Mouse (Mus musculus): ENCODE results near the gene Pirb. TPM values are rescaled to one million over a fixed set of nuclear protein-coding genes. Genes with fewer than 3 reads are reported as not detected.
A peak's percentile ranks its signal among the peaks of the same experiment; 100 is the strongest.
"Not testable (repeated sequence)": the region's sequence is repeated elsewhere in the genome, so short reads cannot be mapped to it uniquely, and the experiment has no call there.

Pirb gene
- total and polyA plus RNA-seq, 2 experiments = 2.4 to 5.1 TPM

- H3K4me1 ChIP-seq (ENCODE audit: control insufficient read depth, insufficient read depth, low read length) = peaks cover 2% of the 10 kb centered on the region; the same call in 1 of the 2 replicates
- H3K36me3 ChIP-seq (ENCODE audit: control insufficient read depth, insufficient read depth, low read length) = peaks cover 25% of the 10 kb centered on the region
- peak overlapping the region; percentile 68 for H3K27ac ChIP-seq (replicated peaks; ENCODE audit: insufficient read depth, low read depth, low read length)
- TF ChIP-seq POLR2A (IDR thresholded peaks at IDR 0.05; ENCODE audit: extremely low read depth, insufficient read depth, low read length) (no peak), CTCF (IDR thresholded peaks at IDR 0.05; ENCODE audit: low read depth, low read length) (no peak)
- peak overlapping the region; percentile 62 for H3K4me3 ChIP-seq (ENCODE audit: insufficient read depth, low read depth, low read length)
- under 1% methylated on average over 20 of the region's 20 CpGs for WGBS
- DNase-seq (ENCODE audit: extremely low read depth, low read depth, low spot score) = peak; percentile 73
- H3K79me2 ChIP-seq (ENCODE audit: control insufficient read depth, insufficient read depth, low read length) = no peaks in the 10 kb centered on the region; the same call in 1 of the 2 replicates
- no peaks in the 10 kb centered on the region for H3K27me3 ChIP-seq (ENCODE audit: control insufficient read depth, insufficient read depth, low read length)
- peak overlapping the region; percentile 75 for H3K9ac ChIP-seq (ENCODE audit: low read depth, low read length)
These were observed 15.7 kb downstream of the Pirb start for GRCm38 (mm10) chr7:3704475-3704874.

GRCm38 (mm10) chr7:3703879-3704441, 16.2 kb downstream of the Pirb start, which contains the start of gene Rps9:
TSS of gene Rps9 (plus strand) at chr7:3703993.
- Histone ChIP-seq H3K4me1 (ENCODE audit: control insufficient read depth, insufficient read depth, low read length) (peaks cover 2% of the 10 kb centered on the region; the same call in 1 of the 2 replicates), H3K27me3 (ENCODE audit: control insufficient read depth, insufficient read depth, low read length) (no peaks in the 10 kb centered on the region), H3K79me2 (ENCODE audit: control insufficient read depth, insufficient read depth, low read length) (no peaks in the 10 kb centered on the region; the same call in 1 of the 2 replicates), H3K9ac (ENCODE audit: low read depth, low read length) (peak within 1 kb of the TSS; percentile 75), H3K36me3 (ENCODE audit: control insufficient read depth, insufficient read depth, low read length) (peaks cover 25% of the 10 kb centered on the region), H3K27ac (replicated peaks; ENCODE audit: insufficient read depth, low read depth, low read length) (peak within 1 kb of the TSS; percentile 68), H3K4me3 (ENCODE audit: insufficient read depth, low read depth, low read length) (peak within 1 kb of the TSS; percentile 62)
- under 1% methylated on average over 42 of the region's 42 CpGs for WGBS
- DNase-seq (ENCODE audit: extremely low read depth, low read depth, low spot score) = peak; percentile 93
- TF ChIP-seq POLR2A (IDR thresholded peaks at IDR 0.05; ENCODE audit: extremely low read depth, insufficient read depth, low read length) (peak; percentile 78; the same call in 1 of the 2 replicates), CTCF (IDR thresholded peaks at IDR 0.05; ENCODE audit: low read depth, low read length) (peak; percentile 31)

DNA sequence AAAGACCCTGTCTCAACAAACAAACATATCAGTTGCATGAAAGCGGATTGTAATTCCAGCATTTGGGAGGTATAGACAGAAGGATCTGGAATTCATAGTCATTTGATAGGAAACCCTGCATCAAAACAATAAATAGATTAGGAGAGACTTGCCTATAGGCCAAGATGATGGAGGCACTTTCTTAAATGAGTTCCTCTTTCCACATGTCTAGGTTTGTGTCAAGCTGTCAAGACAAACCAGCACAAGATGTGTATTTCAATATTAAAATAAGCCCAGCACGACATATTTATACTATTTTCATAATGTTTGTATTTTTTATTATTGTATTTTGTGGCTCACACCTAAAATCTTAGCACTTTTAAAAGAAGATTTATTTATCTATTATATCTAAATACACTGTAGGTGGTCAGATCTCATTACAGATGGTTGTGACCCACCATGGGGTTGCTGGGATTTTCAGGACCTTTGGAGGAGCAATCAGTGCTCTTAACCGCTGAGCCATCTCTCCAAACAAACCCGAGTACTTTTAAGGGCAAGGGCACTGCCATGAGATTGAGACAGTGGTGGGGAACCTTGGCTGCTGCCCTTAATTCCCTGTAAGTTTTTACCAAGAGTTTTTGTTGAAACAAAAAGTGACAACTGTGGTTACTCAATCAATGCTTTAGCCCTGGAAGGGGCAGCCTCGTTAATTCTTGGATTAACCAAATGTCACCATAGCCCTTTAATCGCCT, 16.9 kb downstream of the Pirb start:
- Histone ChIP-seq H3K79me2 (ENCODE audit: control insufficient read depth, insufficient read depth, low read length) (no peaks in the 10 kb centered on the region; the same call in 1 of the 2 replicates), H3K9ac (ENCODE audit: low read depth, low read length) (no peak overlapping the region), H3K27me3 (ENCODE audit: control insufficient read depth, insufficient read depth, low read length) (no peaks in the 10 kb centered on the region), H3K27ac (replicated peaks; ENCODE audit: insufficient read depth, low read depth, low read length) (peak overlapping the region; percentile 29), H3K4me3 (ENCODE audit: insufficient read depth, low read depth, low read length) (peak overlapping the region; percentile 6), H3K36me3 (ENCODE audit: control insufficient read depth, insufficient read depth, low read length) (peaks cover 29% of the 10 kb centered on the region), H3K4me1 (ENCODE audit: control insufficient read depth, insufficient read depth, low read length) (peaks cover 2% of the 10 kb centered on the region; the same call in 1 of the 2 replicates)
- 19% methylated on average over 6 of the region's 6 CpGs for WGBS
- TF ChIP-seq POLR2A (IDR thresholded peaks at IDR 0.05; ENCODE audit: extremely low read depth, insufficient read depth, low read length) (no peak), CTCF (IDR thresholded peaks at IDR 0.05; ENCODE audit: low read depth, low read length) (no peak)
- DNase-seq (ENCODE audit: extremely low read depth, low read depth, low spot score) = no peak

DNA sequence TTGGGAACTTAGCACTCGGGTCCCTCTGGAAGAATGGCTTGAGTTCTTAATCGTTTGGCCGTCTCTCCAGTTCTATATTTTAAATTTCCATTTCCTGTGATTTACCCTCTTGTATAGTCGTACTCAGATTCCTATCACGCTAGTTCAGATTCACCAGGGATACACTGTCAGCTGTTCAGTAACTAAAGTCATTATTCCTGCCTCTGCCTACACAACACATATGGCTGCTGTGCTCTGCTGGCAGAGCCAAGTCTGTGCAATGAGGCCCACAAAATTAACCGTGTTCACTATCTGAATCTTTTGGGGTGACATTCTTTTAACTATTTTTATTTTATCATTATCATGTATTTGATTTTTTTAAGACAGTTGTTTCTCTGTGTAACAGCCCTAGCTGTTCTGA, 21.7 kb downstream of the Pirb start:
- Histone ChIP-seq H3K4me1 (ENCODE audit: control insufficient read depth, insufficient read depth, low read length) (no peaks in the 10 kb centered on the region), H3K27me3 (ENCODE audit: control insufficient read depth, insufficient read depth, low read length) (no peaks in the 10 kb centered on the region), H3K79me2 (ENCODE audit: control insufficient read depth, insufficient read depth, low read length) (no peaks in the 10 kb centered on the region), H3K27ac (replicated peaks; ENCODE audit: insufficient read depth, low read depth, low read length) (no peak overlapping the region), H3K36me3 (ENCODE audit: control insufficient read depth, insufficient read depth, low read length) (peaks cover 14% of the 10 kb centered on the region; the same call in 1 of the 2 replicates), H3K9ac (ENCODE audit: low read depth, low read length) (no peak overlapping the region), H3K4me3 (ENCODE audit: insufficient read depth, low read depth, low read length) (no peak overlapping the region)
- 96% methylated on average over 6 of the region's 6 CpGs for WGBS
- no peak for TF ChIP-seq POLR2A (IDR thresholded peaks at IDR 0.05; ENCODE audit: extremely low read depth, insufficient read depth, low read length)
- no peak for TF ChIP-seq CTCF (IDR thresholded peaks at IDR 0.05; ENCODE audit: low read depth, low read length)
- no peak for DNase-seq (ENCODE audit: extremely low read depth, low read depth, low spot score)

- Histone ChIP-seq H3K36me3 (ENCODE audit: control insufficient read depth, insufficient read depth, low read length) (peaks cover 13% of the 10 kb centered on the region; the same call in 1 of the 2 replicates), H3K4me3 (ENCODE audit: insufficient read depth, low read depth, low read length) (peak overlapping the region; percentile 93), H3K27ac (replicated peaks; ENCODE audit: insufficient read depth, low read depth, low read length) (peak overlapping the region; percentile 32; the same call in 1 of the 2 replicates), H3K9ac (ENCODE audit: low read depth, low read length) (peak overlapping the region; percentile 81)
- not testable (repeated sequence) for DNase-seq (ENCODE audit: extremely low read depth, low read depth, low spot score); H3K79me2 ChIP-seq (ENCODE audit: control insufficient read depth, insufficient read depth, low read length); H3K4me1 ChIP-seq (ENCODE audit: control insufficient read depth, insufficient read depth, low read length); H3K27me3 ChIP-seq (ENCODE audit: control insufficient read depth, insufficient read depth, low read length)
- WGBS = 10% methylated on average over 9 of the region's 9 CpGs
These were observed 25.3 kb downstream of the Pirb start for GRCm38 (mm10) chr7:3694949-3695305.
